Mouse (Mus musculus) olfactory bulb, adult 2 months (tissue): ENCODE measurements around the gene Tll2.

ENCODE experiments used
- CTCF ChIP-seq: fragments of 200-500 bp; IDR thresholded peaks from 2 replicates; pipeline ENCODE4 v1.5.1; 2012; ENCODE audit warnings: low read depth, mild to moderate bottlenecking, low read length, moderate library complexity; ENCODE audit not compliant: insufficient read depth
- POLR2A ChIP-seq: fragments of 200-500 bp; IDR thresholded peaks from 2 replicates; pipeline ENCODE4 v1.6.1; 2012; ENCODE audit warnings: mild to moderate bottlenecking, low read depth, low read length, moderate library complexity; ENCODE audit not compliant: insufficient read depth

- TF ChIP-seq CTCF (no peak), POLR2A (no peak)
These were observed 55.2 kb downstream of the Tll2 start for GRCm38 (mm10) chr19:41151321-41152015.
